Mouse (Mus musculus) spleen, postnatal 36 days (tissue): ENCODE data around the gene Treml2.

Experiments
- DNase-seq, 2 experiments: peaks; one replicate each; pipeline ENCODE4 v3.0.0; 2022; ENCODE audit warnings: low spot score in 2 of 2, mixed read lengths in 1 of 2

Treml2 gene

DNA sequence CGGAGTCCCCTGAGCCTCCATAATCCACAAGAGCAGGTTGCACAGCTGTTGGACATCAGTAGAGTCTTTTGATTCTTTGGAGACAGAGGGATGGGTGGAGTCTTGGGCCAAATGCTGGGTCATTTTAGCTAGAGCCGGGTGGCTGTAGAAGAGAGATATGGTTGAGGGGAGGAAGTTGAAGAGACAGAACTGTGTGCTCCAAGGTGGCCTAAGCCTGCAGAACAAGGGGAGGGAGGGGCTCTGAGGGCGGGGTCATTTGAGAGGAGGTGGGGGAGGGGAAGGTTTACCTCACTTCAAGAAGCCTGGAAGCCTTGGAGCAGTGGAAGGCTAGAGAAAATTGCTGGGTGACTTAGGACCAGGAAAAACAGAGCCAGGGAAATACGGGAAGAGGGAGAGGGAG, at the start of gene Treml2:
Gene Treml2, plus strand, starts transcription at position 296 of the 400 bp plus-strand sequence.
- DNase-seq: peak; percentile 49 to 57

DNA sequence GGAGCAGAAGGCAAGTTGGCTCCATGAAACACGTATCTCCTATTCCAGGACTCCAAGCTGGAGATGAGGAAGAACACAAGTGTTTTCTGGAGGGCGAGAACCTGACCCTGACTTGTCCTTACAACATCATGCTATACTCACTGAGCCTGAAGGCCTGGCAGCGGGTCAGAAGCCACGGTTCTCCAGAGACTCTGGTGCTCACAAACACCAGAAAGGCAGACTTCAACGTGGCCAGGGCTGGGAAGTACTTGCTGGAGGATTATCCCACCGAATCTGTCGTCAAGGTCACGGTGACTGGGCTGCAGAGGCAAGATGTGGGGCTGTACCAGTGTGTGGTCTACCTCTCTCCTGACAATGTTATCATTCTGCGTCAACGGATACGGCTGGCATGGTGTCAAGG, 49.8 kb upstream of the Treml2 start:
- DNase-seq: no peak

DNA sequence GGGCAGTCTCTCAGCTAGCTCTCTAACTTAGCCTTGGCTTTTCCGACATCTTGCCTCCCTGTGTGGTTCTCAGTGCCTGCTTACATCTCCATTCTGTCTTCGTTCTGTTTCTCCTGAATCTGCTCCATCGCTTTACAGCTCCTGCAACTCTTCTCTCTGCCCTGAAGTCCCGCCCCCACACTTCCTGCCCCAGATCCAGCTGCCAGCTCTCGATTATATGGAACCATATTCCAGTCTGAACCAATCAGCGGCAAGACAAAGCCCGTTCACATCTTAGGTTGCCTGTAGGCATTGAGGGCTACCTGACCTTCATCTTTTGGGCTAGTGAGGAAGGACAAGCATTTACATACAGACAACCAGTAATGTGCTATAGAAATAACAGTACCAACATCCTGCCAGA, 48.7 kb upstream of the Treml2 start:
- DNase-seq: no peak

DNA sequence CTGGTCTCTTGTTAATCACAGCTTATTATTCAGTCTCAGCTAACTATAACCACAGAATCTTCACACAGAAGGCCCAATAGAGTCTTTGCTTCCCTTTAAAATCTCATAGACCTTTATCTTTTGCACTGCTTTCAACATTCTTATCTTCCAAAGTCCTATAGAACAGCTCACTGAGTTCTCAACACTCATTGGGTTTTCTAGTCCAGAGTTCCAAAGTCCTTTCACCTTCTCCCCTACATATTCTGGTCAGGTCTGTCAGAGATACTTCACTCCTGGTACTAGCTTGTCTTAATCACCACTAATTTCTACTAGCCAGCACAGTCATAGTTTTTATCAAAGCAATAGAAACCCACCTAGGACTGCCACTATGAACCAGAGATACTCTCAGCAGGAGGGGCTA, 42.7 kb upstream of the Treml2 start:
- DNase-seq: no peak

DNA sequence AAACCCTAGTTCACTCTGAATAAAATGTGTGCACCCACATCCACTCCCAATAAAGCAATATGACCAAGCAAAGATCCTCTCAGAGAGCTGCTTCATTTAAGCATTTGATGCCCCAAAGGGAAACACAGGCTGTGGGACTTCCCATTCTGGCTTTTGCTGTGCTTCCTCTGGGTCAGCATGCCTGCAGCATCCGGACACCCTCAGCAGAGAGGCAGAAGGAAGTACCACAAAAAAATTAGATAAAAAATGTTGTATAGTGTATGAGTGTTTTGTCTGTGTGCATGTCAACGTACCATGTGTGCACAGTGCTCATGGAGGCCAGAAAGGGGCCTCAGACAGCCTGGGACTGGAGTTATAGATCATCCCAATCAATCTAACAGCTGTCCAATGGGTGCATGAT, 37.4 kb upstream of the Treml2 start:
- DNase-seq: peak; percentile 25 to 42

DNA sequence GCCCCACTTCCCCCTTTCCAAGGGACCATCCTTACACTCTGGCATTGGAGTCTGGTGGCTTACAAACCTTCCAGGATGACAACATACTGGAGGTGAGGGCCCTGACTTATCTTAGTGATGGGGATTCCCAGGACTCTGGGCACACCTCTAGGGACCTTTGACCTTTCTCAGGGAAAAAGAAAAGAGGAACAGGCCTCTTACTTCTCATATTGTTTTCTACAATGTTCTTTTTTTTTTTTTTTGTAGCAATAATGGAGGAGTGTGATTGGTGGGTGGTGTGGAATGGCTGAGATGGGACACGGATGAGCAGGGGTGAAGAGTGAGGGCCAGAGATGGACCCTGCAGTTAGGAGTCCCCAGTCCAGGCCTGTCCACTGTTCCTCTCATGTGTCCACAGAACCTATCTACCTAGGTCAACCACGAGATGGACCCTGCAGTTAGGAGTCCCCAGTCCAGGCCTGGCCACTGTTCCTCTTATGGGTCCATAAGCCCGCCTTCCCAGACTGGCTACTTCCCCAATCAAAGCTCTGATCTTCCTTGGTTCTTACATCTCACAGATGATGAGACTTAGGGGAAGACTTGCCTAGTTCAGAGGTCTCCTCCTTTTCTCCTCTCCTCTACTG, 35.4 kb upstream of the Treml2 start, which contains the start of gene Treml4:
Gene Treml4, plus strand, starts transcription at position 555 of the 622 bp plus-strand sequence.
- DNase-seq: no peak

DNA sequence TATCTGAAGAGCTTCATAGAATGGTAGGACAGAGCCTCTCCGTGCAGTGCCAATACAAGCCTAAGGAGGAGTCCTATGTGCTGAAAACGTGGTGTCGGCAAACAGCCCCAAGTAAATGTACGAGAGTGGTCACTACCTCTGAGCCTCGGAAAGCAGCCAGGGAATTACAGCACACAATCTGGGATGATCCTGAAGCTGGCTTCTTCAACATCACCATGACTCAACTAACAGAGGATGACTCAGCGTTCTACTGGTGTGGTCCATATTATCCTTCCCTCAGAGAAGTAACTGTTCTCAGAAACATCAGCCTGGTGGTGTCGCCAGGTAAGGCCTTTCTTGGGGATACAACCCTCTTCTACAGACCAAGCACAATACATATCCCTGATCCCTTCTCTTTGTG, 34.6 kb upstream of the Treml2 start:
- DNase-seq: no peak

DNA sequence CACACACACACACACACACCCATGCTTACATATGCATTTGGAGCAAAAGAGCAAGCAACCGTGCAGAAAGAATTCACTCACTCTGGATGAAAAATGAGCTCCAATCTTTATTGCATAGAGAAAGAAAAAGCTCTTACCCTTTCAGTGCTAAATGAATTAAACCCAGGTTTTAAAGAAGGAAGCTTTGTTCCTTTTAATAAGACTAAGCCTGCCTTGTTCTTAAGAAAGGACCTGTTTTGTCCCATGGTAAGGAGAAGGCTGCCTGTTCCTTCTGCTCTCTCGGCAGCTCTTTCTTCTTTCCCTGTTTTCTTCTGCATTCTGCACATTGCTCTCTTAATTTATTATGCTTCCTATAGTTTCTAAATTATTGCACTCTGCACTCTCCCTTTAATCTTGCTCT, 33.2 kb upstream of the Treml2 start:
- no peak for DNase-seq

DNA sequence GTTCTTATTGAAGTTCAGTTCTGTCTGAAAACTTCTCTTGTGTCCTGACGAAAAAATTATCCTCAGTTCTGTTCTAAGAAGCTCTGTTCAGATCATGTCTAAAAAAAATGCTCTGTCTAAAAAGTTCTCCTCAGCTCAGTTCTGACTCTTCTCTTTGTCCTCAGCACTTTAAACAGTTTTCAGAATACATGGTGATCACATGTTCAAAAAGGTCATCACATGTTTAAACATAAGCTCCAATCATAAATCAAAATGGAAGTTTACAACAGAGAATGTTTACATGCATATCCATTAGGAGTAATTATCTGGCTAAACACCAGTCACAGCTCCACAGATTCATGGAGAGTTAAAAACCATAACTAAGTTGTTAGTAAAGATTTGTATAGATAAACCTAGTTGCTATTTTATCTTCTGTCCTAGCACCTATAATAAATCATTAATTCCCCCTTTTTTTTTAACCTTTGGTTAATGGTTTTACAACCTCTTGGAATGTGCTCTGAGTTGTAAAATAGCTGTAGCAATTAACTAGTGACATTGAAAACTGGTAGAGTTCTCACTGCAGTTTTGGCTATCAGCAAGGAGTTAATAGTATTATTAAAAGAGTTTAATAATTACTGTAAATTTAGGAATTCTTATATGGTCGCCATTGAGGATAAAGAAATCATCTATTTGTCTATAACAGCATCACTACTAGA, 32.5 kb upstream of the Treml2 start:
- no peak for DNase-seq

DNA sequence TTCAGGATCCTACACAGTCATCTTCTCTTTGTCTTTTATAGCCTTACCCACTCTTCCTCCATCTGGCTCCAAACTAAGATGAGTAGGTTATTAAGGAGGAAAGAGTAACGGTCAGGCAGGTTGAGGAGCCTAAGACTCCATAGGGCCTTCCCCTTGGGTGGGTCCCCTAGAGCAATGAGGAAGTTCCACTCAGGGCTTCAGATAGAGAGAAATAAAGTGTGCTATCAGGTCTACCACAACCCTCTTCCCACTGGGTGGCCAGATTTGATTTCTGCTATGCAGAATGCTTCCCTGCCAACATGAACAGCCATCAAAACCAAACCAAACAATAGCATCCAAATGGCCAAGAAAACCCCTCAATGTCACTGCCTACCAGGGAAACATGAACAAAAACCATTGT, 31.7 kb upstream of the Treml2 start:
- DNase-seq: peak; percentile 24 to 49

DNA sequence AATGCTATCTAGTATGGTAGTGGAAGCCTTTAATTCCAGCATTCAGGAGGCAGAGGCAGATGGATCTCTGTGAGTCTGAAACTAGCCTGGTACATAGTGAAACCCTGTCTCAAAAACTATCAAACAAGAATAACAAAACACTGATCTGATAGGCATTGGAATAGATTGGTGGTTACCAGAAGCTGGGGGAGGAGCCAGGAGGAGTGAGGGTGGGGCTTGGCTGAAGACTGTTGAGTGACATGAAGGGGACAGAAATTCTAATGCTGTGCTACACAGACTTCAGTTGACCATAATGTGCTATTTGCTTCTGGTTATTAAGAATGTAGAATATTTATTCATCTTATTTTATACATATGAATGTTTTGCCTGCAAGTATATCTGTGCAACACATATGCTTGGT, 31.0 kb upstream of the Treml2 start:
- no peak for DNase-seq

DNA sequence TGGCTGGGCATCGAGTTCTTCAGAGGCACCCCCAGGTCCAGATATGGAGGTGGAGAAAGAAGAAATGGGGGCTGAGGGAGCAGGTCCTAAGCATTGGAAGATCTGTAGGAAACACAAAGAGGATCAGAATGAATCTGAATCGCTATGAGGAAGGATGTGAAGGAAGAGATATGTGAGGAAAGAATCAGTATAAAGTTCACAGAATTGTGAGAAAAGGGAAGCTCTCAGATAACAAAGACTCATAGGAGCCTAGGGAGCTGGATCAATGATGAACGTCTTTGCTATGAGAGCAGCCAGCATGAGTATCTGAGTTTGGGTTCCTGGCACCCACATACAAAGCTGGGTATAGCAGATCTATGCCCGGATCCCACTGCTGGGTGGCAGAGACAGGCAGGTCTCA, 29.5 kb upstream of the Treml2 start:
- DNase-seq: no peak

DNA sequence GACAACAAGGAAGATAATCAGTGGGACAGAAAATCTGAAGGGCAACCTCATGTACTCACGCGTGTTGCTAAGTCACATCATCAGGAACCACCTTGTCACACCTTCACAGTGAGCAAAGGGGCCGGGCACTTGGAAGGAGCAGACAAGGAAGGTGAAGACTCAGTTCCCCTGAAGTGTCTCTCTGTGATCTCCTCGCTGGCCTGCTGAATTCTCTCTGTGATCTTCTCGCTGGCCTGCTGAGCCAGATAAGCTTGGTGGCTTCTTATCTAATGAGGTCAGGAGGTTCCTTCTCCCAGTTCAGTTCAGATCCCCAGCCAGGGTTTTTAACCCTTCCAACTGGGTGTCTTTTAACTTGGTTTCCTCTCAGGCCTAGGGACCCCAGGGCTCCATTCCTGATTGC, 27.1 kb upstream of the Treml2 start:
- DNase-seq: peak; percentile 60 to 79

DNA sequence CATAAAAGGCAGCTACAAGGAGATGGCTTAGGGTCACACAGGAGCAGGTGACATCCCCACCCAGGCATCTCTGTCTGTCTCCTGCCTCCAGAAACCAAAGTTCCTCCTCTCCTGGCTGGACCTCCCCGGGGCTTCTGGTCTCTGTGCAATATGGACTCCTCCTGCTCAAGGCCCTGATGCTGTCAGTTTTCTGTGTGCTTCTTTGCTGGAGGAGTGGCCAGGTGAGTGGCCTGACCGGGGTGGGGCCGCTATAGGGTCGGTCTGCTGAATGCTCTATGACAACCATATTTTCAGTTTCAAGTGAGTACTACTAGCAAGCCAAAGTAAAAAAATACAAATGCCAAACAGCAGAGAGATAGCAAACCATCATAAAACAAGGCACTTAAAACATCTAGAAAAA, 26.7 kb upstream of the Treml2 start:
- DNase-seq: no peak

DNA sequence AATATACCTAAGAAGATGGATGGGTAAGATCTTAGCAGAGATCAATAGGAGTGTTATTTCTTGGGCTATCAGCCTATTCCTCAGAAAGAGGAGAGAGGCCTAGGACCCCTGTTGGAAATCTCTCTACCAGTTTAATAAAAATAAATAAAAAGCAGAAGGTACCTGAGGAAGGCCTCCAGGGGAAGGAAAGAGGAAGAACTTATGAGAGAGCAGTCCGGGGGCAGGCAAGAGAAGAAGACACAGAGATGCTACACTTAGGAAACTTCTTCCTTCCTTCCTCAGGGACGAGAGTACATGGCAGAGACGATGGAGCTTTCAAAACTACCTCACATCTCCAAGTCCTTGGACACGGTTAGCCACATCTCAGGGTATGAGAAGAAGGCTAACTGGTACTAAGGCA, 25.2 kb upstream of the Treml2 start:
- no peak for DNase-seq

DNA sequence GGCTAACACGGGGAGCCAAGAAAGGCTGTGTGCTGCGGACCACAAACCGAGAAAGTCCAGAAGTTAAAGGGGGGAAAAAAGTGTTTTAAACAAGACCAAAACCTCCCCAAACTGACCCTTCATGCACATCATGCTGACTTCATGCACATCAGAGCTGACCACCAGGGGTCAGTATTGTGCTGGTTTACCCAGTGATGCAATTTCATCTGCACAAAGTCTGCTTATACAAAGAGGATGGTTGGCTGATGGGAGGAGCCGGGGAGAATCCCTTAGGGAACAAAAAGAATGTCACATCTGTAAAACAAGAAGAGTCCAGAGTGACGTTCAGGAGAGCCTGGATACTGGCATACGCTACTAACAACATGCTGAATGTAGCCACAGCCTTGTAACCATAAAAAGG, 24.4 kb upstream of the Treml2 start:
- peak; percentile 76 to 81 for DNase-seq

DNA sequence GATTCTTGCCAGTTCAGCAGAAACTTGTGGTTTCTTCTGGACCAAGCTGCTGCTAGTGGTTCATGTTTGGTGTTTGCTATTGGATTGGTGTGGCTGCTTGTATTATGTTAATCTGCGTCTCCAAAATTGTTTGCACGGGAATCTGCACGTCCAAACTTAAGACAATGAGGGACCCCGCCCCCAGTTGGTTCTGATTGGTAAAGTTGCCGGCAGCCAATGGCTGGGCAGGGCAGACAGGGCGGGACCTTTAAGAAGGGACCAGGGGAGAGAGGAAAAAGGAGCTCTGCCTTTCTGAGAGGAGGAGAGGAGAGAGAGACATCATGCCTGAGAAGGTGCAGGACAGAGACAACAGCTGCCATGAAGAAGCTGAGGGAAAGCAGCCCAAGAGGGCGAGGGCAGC, 23.6 kb upstream of the Treml2 start:
- DNase-seq: no peak

DNA sequence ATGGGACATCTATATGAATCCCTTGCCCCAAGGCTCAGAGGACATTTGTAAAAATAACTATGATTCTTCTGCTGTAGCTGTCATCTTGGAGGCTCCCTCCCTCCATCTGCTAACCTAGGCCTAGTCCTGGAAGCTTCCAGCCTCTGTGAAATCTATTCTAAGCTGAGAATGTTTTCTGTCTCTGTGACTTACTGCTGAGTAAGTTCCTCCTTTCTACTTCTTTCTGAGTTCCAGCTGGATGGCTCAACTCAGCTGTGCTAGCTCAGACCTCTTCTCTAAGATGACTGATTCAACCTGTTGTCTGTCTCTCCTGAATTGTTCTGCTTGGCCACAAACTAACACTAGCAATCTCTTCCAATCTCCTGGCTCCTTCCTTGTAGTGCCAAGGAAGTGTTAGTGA, 20.9 kb upstream of the Treml2 start:
- DNase-seq: no peak

DNA sequence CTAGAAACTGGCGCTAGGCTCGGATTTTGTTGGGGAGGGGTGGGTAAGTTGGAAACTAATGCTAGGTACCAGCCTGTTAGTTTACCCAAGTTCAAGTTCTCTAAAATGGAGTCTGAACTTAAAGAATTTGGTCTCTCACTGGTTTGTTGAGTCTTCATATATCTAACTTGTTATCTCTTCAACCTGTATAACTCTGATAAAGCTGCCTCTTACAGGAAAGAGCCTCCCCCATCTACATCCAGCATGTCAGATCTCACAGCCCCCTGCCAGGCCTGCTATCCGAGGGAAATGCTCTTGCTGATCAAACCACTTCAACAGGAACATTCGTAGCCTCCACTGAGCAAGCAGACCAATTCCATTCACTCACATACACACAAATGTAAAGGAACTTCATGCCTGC, 20.3 kb upstream of the Treml2 start:
- DNase-seq: no peak

DNA sequence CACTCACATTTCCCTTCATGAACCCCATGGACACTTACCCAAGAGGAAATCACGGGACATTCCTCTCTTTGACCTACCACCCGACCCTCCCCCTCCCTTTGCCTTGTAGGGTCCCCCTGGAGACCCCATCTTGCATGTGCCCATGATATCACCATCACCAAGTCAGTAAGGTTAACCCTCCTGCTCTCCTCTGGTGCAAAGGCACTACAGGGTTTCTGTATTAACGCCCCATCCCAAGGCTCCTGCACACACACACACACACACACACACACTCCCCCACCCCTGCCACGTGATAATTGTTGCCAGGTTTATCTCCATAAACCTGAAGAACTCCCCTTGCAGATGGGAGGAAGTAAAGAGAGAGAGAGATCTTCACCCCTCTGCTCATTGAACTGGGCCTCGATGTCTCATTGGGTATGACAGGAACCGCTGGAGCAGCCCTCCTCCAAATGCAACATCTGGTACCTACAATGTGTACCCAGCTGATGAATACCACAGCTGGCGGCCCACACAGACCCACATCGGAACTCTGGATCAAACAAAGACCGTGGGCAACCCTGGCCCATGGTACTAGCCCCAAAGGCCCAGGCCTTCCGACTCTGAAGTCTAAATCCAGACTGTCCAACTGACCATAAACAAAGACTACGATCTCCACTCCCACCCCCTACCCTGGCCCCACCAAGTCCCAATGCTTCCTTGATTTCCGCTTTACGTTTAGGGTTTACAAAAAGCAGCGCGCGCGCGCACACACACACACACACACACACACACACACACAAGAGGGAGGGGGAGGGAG, 18.2 kb upstream of the Treml2 start:
- no peak for DNase-seq

DNA sequence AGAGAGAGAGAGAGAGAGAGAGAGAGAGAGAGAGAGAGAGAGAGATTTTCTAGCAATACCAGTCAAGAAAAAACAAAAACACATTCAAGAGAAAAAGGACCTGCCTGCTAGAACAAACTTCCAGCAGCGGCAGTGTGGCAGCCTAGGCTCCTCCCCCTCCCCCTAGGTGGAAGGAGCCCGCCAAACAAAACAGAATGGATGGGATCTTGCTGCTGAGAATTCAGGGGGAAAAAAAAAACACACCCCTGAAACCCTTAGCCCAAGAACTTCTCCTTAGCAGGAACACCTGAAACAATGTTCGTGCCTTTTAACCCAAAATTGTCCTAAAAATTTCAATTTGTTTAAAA, 17.6 kb upstream of the Treml2 start:
- no peak for DNase-seq

DNA sequence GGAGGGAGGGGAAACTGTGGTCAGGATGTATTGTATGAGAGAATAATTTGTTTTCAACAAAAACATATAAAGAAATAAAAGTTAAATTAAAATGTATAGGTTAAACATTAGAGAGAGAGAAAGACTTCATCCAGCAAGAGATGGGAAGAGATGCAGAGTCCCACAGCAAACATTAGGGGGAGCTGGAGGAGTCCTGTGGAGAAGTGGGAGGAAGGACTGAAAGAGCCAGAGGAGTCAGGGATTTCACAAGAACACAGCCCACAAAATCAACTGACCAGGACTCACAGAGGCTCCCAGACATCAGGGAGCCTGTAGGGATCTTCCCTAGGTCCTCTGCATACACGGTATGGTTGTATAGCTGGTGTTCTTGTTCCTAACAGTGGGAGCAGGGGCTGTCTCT, 12.5 kb upstream of the Treml2 start:
- no peak for DNase-seq

DNA sequence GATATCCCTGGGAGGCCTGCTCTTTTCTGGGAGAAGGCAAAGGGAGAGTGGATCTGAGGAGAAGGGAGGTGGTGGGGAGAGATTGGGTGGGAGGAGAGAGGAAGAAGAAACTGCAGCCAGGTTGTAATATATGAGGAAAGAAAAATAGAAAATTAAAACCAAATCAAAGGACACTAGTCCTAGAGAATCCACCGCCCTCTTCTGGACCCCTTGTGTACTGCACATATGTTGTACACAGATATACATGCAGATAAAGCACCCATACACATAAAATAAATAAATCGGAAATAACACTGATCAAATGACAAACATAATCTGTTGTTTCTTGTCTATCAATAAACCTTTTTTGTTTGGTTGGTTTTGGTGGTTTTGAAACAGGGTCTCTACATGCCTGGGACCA, 12.0 kb upstream of the Treml2 start:
- DNase-seq: peak in 1 of 2 experiments; percentile 38
